Comparison of ENCODE assay signal across 14 mouse cellular contexts in genomic region chr13:120232447-120233049, GRCm38 (mm10). TPM values are rescaled to one million over a fixed set of nuclear protein-coding genes. Genes with fewer than 3 reads are reported as not detected.
"Had no signal": no experiment of that assay in that cellular context is flagged by ENCODE, and none has a peak within 500 bp of the region (broad histone marks: within the 10 kb centered on the region; RNA-seq: fewer than 3 reads in every experiment).

No protein-coding gene starts in this region.

RNA-seq across cellular contexts. Expression of gene Gm21731, which starts 6.4 kb away (rescaled TPM):
- total RNA-seq: layer of hippocampus, adult 2 months; layer of hippocampus, postnatal 10 days; left cerebral cortex, postnatal 36 days had no signal
- polyA plus RNA-seq: kidney, embryonic 14.5 days; limb, embryonic 12.5 days; liver, embryonic 13.5 days; lung, embryonic 16.5 days; midbrain, embryonic 12.5 days; midbrain, embryonic 16.5 days; neural tube, embryonic 11.5 days; neural tube, embryonic 15.5 days; stomach, embryonic 14.5 days; testis, adult 2 months; thymus, adult 2 months had no signal

RNA-seq across cellular contexts. Expression of gene Gm21762, which starts 16.8 kb away (rescaled TPM):
- total RNA-seq: layer of hippocampus, adult 2 months; layer of hippocampus, postnatal 10 days; left cerebral cortex, postnatal 36 days had no signal
- polyA plus RNA-seq: kidney, embryonic 14.5 days; limb, embryonic 12.5 days; liver, embryonic 13.5 days; lung, embryonic 16.5 days; midbrain, embryonic 12.5 days; midbrain, embryonic 16.5 days; neural tube, embryonic 11.5 days; neural tube, embryonic 15.5 days; stomach, embryonic 14.5 days; testis, adult 2 months had no signal

RNA-seq across cellular contexts. Expression of gene AF067061, which starts 30.4 kb away (rescaled TPM):
- total RNA-seq: layer of hippocampus, adult 2 months; layer of hippocampus, postnatal 10 days; left cerebral cortex, postnatal 36 days had no signal
- polyA plus RNA-seq: kidney, embryonic 14.5 days; limb, embryonic 12.5 days; liver, embryonic 13.5 days; lung, embryonic 16.5 days; midbrain, embryonic 12.5 days; midbrain, embryonic 16.5 days; neural tube, embryonic 11.5 days; neural tube, embryonic 15.5 days; stomach, embryonic 14.5 days; testis, adult 2 months had no signal
